Mouse (Mus musculus) heart, adult 18-20 months (tissue): Measurements from ENCODE around the gene 1700024G13Rik. TPM values are rescaled to one million over a fixed set of nuclear protein-coding genes. Genes with fewer than 3 reads are reported as not detected.
A peak's percentile ranks its signal among the peaks of the same experiment; 100 is the strongest.
"Not testable (repeated sequence)": the region's sequence is repeated elsewhere in the genome, so short reads cannot be mapped to it uniquely, and the experiment has no call there.

ENCODE experiments used
- DNase-seq, 2 experiments: peaks; one replicate each; pipeline ENCODE4 v3.0.0; 2021 to 2022; ENCODE audit warnings: mixed read lengths in 1 of 2
- long read RNA-seq, 2 experiments: library from polyadenylated mRNA; stranded (forward); transcript quantifications; one replicate each; pipeline ENCODE4 v2.0.0; 2021
- total RNA-seq, 2 experiments: library from RNA; stranded (reverse); gene quantifications; 2 replicates each; pipeline ENCODE4 v1.2.3; 2021

The 1700024G13Rik gene
- total RNA-seq: not detected
- long read RNA-seq, experiment 1: 0 reads
- long read RNA-seq, experiment 2: 0 reads

DNA sequence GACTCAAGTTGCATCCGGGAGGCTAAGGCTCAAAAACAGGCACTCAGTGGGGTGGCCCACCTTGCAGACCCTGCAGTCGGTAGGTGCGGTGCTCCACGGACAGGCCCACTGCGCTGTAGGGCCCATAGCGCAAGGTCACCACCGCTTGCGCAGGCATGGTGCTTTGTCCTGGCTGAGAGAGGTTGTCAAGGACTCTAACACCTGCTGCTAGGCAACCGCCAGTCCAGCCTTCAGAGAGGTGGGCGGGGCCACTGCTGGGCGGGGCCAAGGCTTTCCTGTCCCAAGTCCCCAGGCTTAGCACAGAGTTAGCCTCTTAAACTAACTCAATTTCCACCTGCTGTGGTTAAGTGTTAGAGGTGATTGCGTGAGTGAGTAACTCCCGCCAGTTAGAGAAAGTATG lies at the start of gene 1700024G13Rik:
Gene 1700024G13Rik (minus strand): TSS at position 196 of the 400 bp plus-strand sequence.
- peak; percentile 50 to 53 for DNase-seq

DNA sequence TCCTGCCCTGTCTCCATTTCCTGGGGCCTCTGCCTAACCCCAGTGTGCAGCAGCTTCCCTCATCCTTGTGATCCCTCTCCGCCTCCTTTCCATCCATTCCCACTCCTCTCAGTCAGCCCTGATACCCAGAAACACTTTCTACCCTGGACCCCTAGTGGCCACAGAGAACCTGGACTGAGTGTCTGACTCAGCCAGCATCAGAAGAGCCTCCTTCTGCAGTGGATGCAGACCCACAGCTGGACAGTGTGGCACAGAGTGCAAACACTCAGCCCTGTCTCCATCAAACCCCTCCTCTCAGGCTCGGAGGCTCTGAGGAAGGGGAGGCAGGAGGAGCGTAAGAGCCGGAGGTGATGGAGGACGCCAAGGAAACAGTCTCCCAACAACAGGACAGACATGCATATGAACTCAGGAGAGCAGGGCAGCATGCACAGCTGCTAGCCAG lies 49.2 kb upstream of the 1700024G13Rik start:
- DNase-seq: no peak

DNA sequence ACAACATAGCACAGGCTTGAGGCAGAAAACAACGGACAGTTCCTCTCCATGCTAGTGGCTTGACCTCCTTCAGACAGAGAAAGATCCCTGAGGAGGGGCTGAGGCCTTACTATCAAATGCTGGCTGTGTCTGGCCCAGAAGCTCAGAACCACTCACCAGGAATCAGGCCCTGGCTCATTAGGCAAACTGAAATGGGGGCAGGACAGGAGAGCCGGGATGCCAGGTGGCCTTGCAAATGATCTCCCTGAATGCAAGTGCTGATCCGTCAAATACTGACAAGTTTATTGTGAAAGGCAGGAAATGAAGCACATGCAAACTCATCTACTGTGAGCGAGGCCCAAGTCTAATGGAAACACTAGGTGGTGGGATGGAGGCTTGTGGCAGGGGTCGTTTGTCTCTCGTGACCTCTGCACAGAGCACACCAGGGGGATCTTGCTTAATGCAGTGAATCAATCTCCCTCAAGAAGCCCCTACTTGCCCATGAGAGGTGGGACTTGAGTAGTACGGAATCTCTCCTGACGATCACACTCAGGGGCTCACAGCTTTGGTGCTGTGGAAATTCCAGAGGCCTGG lies 40.9 kb upstream of the 1700024G13Rik start:
- no peak for DNase-seq

DNA sequence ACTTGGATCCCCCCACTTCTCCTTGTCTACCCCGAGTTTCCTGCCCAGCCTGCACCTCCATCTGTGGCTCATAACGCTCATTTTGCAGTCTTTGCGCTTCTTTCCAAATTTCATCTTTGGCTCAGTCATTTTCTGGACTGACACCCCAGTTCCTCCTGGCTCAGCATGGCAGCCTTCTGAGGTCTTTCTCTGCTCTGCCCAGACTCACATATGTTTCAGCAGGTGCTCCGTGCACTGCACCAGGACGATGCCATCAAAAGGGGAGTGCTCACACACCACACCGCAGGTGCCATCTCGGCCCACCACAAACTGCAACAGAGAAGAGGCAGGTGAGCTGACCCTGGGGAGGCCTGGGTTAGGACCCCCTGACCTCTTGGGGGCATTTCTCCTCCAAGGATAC lies 35.8 kb upstream of the 1700024G13Rik start:
- DNase-seq: no peak

DNA sequence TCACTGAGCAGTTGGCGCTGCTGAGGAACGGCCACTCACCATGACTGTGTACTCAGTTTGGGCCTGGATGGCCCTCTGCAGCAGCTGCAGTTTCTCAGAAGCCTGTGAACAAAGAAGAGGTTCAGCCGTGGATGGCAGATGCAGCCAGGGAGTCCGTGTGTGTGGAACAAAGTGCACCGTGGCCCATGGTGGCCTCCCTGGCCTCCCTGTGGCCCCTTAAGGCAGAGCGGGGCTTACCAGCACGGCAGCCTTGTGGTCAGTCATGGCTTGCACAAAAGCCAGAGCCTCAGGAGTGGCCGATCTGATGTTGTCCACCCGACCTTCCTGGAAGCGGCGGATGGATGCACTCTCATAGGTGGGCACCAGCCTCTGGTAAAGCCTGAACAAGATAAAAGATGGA lies 30.6 kb upstream of the 1700024G13Rik start:
- DNase-seq: no peak

DNA sequence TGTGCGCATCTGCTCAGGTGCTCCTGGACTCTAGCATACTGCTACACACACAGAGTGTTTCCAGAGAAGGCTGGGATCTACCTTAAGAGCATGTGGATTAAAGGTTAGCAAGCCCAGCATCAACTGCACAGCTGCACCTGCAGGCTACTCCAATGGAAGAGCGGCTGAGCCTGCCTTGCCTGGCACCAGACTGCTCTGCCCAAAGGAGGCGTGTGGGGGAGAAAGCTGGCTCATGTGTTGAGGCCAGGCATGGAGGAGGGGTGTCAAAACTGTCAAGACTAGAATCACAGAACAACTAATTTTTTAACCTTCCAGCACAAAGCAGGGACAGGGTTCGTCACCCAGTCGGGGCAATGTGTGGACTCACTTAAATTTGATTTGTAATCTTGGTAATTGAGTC lies 23.9 kb upstream of the 1700024G13Rik start:
- DNase-seq: no peak

DNA sequence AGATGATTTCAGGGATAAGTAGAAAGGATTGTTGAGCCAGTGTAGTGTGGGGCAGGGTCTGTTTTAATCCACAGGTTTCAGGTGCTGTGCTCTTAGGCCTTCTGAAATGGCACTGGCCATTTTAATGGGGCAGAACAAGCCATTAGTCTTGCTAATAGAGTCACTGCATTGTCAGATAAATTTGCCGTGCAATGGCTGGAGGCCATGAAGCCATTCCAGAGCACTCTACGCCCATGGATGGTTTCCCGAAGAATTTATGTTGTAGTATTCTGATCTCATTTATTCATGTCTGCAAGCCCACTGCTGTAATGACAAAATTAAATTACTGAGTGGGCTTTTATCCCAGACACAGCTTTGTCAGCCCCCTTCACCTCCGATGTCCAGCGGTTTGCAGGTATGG lies 21.9 kb upstream of the 1700024G13Rik start:
- no peak for DNase-seq

DNA sequence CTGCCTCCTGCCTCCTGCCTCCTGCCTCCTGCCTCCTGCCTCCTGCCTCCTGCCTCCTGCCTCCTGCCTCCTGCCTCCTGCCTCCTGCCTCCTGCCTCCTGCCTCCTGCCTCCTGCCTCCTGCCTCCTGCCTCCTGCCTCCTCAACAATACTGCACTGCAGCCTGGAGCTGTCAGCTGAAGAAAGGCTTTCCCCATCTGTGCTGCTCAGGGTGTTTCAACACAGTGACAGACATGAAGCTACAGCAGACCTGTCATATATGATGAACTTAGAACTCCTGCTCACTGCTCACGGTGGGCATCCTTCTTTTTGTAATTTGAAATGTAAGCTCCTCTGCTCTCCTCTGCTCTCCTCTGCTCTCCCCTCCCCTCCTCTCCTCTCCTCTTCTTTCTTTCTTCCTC lies 17.2 kb upstream of the 1700024G13Rik start:
- DNase-seq: not testable (repeated sequence)

DNA sequence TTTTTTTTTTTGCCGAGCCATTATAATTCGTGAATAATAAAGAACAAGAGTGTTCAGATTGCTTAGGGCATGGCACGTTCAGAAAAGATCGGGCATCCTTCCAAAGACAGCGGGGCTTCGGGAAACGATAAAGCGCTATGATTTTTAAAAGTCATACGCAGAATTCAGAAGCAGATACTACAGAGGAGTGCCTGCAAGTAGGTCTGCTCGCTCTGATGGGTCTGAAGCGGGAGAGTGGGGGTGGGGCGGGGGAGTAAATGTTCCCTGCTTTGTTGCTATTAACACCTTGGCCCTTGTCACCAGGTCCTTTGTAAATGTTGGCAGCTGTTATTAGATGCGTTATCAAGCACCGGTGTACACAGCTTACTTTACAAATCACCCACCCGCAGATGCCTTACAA lies 6.6 kb downstream of the 1700024G13Rik start:
- no peak for DNase-seq

DNA sequence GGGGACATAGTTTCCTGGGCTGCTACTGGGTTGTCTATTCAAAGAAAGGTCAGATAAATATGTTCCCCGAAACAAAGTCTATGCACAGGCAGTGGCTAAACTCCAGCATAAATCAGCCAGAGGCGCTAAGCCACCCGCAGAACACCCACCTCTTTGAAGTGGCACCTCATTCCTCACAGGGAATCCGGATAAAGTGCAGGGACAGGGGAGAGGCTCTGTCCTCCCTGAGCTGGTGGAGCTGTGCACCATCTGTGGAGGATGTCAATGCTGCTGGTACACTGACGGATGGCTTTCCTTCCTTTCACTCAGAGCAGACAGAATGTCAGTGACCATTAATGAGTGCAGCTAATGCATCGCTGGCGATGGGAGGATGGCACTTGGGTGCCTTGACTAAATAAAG lies 7.1 kb downstream of the 1700024G13Rik start:
- peak in 1 of 2 experiments; percentile 3 for DNase-seq

DNA sequence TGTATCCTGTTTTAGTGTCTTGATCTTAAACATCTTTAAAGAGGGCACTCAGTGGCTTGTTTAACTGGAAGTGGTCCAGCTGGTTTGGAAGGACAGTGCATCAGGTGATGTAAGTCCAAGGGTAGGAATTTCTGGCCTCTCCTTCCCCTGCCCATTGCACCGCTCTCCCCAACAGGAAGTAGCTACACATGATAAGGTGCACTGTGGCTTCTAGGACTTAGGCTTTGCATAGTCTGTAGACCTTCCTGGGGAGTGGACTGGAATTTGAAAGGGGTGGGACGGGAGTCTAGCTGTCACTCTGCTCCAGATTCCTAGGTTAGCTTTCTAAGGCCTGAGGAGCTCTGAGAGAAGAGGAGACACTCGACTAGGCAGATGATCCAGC lies 8.1 kb downstream of the 1700024G13Rik start:
- no peak for DNase-seq

DNA sequence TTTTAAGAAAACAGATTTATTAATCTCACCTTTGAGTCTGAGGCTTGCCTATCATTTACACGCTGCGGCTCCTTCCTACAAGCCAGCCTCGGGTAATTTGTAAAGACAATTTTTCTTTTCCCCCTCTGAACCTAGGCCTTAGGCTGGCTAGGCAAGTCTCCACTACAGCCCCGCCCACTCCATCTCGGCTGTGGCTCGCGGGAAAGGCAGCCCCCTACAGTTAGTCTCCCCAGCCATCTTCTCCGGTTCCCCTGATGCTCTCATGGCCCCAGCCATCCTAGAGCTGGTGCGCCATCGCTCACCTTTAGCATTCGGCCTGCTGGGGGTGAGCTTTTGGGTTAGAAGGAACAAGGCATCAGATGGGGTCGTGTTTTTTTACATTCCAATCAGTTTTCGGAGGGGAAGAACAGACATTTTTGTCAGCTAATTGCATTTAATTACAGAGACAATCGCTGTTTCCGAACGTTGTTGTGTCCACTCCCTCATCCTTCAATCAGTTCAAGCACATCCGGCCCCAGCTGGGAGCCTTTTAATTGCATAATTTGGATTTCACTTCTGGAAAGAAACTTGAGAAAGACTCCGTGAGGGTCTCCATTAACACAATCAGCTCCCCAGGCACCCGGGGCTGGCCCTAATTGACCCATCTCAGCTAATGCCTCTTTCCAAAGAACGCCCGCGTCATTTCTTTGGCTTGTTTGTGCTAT lies 8.6 kb downstream of the 1700024G13Rik start:
- DNase-seq: no peak

DNA sequence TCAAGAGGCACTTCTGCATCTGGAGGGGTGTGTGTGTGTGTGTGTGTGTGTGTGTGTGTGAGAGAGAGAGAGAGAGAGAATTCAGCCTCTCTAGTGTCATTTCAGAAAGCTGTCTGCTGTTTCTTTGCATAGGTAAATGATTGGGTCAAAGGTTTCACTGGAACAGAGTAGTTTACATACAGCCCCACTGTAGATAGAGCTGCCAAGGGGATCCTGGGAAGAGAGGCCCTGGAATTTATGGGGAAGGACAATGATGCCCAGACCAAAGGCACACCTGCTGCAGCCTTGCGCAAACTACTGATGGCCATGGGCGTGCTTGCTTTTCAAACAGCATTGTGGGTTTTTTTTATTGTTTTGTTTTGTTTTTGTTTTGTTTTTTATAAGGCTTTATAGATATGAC lies 15.7 kb downstream of the 1700024G13Rik start:
- no peak for DNase-seq

DNA sequence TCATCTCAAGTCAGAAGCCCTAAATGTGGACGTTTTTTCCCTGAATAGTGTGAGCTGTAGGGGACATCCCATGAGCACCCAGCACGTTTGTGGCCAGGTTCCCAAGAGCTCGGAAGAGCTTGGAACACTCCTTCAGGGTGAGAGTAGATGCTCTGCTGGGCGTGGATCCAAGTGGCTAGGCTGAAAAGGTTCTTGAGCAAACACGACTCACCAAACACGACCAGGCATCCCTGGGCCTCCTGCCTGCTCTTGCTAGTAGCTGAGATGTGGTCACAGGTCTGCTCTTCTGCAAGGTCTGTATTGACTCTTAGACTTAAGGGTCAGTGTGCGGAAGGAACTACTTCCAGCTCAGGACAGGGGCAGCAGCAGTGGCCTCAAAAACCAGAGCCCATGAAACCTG lies 18.4 kb downstream of the 1700024G13Rik start:
- DNase-seq: no peak

DNA sequence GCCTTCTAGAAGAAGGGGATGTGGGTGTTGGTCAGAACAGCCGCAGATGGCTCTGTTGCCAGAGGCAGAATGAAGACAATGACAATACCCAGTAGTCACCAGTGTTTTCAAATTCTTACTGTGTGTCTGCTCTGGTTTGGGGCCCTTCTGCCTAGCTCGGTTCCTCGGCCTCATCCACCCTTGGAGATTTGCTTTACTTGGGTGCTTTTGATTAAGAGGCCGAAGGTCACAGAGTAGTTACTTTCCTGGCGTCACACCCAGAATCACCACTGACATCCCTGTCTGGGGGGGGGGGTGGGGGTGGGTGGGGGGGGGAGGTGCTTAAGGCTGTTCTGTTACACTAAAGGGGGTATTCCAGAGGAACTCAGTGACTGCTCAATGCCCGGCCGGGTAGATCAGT lies 23.8 kb downstream of the 1700024G13Rik start:
- no peak for DNase-seq

DNA sequence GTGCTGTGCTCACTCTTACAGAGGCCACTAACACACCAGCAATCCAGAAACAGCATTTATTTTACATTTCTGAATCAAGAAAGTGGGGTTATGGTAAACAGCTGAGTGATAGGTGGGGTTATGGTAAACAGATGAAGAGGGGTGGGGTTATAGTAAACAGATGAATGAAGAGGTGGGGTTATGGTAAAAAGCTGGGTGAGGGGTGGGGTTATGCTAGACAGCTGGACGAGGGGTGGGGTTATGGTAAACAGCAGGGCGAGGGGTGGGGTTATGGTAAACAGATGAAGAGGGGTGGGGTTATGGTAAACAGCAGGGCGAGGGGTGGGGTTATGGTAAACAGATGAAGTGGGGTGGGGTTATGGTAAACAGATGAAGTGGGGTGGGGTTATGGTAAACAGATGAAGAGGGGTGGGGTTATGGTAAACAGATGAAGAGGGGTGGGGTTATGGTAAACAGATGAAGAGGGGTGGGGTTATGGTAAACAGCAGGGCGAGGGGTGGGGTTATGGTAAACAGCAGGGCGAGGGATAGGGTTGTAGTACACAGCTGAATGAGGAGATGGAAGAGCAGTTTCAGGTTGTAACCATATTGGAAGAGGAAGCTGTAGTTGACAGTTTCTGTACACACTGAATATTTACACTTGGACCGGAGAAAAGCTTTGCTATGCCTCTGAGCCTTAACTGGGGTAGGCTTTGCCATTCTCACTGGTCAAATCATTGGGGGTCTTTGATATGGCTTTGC lies 36.8 kb downstream of the 1700024G13Rik start:
- not testable (repeated sequence) for DNase-seq

DNA sequence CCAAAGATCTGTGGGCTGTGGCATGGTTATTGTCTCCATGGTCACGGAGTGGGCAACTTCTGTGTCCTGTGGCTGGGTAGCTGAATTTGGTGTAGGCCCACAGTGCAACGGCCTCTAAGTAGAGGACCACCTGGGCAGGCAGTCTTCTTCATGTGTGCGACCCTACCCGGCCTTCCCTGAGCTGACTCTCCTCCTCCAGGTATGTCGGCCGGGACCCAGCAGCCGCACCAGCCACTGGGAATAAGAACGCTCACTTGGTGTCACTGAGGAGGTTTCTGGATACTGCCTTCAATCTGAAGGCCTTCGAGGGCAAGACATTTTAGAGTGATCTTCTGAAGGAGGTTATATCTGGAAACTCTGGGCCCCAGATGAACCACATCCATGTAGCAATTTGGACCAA lies 40.9 kb downstream of the 1700024G13Rik start:
- no peak for DNase-seq

DNA sequence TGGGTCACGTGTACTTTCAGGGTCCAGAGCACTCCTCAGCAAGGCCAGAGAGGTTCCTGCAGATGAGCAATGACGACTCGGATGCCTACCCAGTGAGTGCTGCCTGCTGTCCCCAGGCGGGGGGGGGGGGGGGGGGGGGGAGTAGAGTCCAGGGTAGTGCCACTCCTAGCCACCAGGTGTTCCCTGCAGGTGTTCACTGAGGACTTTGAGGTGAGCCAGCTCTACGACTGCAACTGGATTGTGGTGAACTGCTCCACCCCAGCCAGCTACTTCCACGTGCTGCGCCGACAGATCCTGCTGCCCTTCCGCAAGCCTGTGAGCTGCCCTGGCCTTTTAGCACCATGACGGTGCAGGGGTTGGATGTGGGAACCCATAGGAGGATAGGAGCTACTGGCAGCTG lies 43.5 kb downstream of the 1700024G13Rik start:
- no peak for DNase-seq

DNA sequence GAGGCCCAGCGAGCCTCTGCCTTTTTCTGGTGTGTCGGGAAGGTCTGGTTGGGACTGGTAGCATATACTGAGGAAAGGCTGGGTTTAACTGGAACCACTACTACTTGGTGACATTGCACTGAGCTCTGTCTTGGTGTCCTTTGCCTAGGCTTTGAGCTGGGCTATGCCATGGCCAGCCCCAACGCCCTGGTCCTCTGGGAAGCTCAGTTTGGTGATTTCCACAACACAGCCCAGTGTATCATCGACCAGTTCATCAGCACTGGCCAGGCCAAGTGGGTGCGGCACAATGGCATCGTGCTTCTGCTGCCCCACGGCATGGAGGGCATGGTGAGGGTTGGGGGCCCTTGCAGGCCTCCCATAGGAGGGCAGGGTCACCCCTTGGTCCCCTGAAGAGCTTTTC lies 44.0 kb downstream of the 1700024G13Rik start:
- no peak for DNase-seq

DNA sequence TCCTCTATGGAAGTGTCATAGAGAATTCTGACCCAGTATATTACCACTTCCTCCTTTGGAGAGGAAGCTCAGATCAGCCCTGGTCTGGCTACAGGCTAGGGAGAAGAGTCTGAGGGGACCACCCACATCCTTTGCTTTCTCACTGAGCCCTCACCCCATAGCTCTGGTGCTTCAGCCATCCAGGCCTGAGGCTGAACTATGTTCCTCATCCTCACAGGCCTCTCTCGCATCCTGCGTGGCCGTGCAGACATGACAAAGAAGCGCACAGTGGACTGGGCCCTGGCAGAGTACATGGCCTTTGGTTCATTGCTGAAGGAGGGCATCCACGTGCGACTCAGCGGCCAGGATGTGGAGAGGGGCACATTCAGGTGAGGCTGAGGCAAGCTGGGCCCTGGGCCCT lies 46.4 kb downstream of the 1700024G13Rik start:
- no peak for DNase-seq

DNA sequence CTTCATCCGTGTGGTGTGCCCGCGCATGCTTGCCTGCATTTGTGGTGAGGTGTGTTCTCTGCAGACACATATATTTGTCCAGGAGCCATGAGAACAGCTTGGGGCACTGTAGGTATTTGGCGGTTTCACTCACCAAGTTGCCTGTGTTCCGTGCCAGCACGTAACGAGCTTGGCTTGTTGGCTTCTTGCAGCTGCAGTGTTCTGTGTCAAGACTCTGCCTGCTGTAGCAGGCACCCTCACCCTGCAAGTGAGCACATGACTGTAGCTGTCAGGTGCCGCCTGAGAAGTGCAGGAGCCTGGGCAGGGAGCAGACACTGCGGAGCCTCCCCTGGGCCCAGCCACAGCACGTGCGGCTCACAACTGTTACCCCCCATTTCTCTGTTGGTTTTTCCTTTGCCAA lies 51.6 kb downstream of the 1700024G13Rik start:
- DNase-seq: peak; percentile 6 to 26

DNA sequence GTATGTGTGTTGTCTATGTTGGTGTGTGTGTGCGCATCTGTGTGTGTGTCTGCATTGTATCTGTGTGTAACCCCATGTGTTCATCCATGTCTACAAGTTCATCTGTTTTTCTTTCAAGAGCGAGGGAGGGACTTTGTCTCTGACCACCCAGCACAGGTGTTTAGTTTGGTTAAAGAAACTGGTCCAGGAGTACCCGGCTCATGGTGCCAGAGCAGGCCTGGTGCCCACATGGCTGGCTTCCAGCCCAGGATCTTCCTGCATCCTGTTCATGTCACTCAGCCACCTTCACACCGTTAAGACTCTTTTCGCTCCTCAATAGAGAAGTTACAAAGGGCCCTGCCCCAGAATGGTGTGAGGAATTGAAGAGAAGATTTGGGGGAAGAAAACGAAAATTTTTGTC lies 52.2 kb downstream of the 1700024G13Rik start:
- DNase-seq: peak in 1 of 2 experiments; percentile 9
